Mouse (Mus musculus) ES-Bruce4 (cell line): ENCODE results near the gene Gm960.

ENCODE experiments used
- EP300 ChIP-seq: IDR thresholded peaks from 2 replicates; pipeline ENCODE4 v1.6.1; 2011; ENCODE audit warnings: low read depth, low read length; ENCODE audit not compliant: insufficient read depth
- POLR2A ChIP-seq: IDR thresholded peaks from one replicate; pipeline ENCODE4 v1.8.1; 2011; ENCODE audit warnings: low read length; ENCODE audit not compliant: insufficient read depth

DNA sequence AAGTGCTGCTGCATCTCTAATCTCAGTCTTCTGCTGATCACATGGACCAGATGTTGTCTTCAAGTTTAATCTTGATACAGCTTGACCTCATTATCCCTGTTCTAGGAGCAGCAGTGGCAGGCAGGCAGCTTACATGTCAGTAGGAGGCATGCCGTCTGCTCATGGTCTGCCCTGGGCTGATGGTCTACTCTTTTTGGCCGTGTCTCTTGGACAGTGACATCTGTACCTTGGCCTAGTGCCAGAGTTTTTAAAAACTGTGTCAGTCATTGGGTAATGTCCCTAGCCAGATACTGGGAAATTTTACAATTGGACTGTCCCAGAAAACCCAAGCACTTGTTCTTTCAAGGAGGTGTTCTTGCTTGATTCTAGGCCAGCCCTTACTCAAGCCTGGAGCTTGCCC is 119.7 kb downstream of the Gm960 start:
- TF ChIP-seq POLR2A (no peak), EP300 (no peak)
